Mouse (Mus musculus): ENCODE measurements around the gene Gm8298. TPM values are rescaled to one million over a fixed set of nuclear protein-coding genes. Genes with fewer than 3 reads are reported as not detected.
A peak's percentile ranks its signal among the peaks of the same experiment; 100 is the strongest.
"Not testable (repeated sequence)": the region's sequence is repeated elsewhere in the genome, so short reads cannot be mapped to it uniquely, and the experiment has no call there.

Gene Gm8298
- not detected in 2 replicates for total RNA-seq (2014; rRNA removed; ENCODE audit: low replicate concordance)
- not detected in 2 replicates for polyA plus RNA-seq (2015; fragmentation: Nextera tagmentation; extraction: Ambion mirVana)

DNA sequence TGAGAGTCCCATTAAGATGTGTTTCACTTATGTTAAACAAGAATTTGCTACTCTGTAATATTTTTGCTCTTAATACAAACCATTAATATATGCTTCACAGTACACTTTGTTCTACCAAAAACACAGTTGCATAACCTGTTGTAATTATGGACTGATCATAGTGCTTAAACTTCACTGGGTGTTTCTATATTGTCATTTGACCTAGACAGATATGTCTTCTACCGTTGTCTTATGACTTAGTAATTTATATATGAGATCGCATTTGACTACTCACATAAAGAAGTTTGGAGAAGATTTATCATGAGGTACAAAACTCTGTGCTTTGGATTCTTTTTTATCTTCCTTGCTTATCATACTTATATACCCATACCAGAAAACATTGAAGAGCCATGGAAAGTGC is at the start of gene Gm8298:
Gene Gm8298, plus strand, starts transcription at position 301 of the 400 bp plus-strand sequence.
- no peak within 1 kb of the TSS for H3K4me2 ChIP-seq (ENCODE audit: low read depth, low read length)
- 84% methylated on average over 2 of the region's 2 CpGs for WGBS
- H3K4me1 ChIP-seq (ENCODE audit: control insufficient read depth, insufficient read depth) = no peaks in the 10 kb centered on the region
- TF ChIP-seq CTCF (IDR thresholded peaks at IDR 0.05; ENCODE audit: low read depth) (no peak), EP300 (IDR thresholded peaks at IDR 0.05; ENCODE audit: low read depth) (no peak)
- no peaks in the 10 kb centered on the region for H3K36me3 ChIP-seq (replicated peaks; ENCODE audit: control insufficient read depth, insufficient read depth, low read length)
- no peak within 1 kb of the TSS for H3K9ac ChIP-seq (replicated peaks; ENCODE audit: low read depth, low read length)
- H3K27ac ChIP-seq (ENCODE audit: low read depth) = no peak within 1 kb of the TSS
- no peaks in the 10 kb centered on the region for H3K9me3 ChIP-seq (replicated peaks; ENCODE audit: control insufficient read depth, low read length)
- DNase-seq (ENCODE audit: low spot score) = no peak
- no peak for ATAC-seq (ENCODE audit: insufficient read depth, low read depth)
- no peak within 1 kb of the TSS for H3K4me3 ChIP-seq (ENCODE audit: low read depth, low read length)
- no peaks in the 10 kb centered on the region for H3K27me3 ChIP-seq (ENCODE audit: control insufficient read depth, insufficient read depth, low read length)

DNA sequence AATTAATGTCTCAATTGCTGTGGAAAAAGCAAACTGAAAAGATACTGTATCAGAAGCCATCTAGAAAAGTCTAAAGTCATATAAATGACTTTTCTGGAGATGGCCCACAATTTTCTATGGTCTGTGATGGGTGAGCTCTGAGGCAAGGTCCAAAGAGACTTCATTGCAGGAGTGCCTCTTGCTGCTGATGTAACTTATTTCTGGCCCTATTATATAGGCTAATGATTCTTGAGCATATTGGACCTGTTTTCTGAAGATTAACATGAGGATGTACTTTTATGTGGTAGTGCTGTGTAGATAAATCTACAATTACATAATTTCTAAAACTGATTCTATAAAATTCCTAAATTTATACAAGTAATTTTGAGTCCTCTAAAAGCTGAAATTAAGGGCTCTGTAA is 47.7 kb upstream of the Gm8298 start:
- no peaks in the 10 kb centered on the region for H3K4me1 ChIP-seq (ENCODE audit: control insufficient read depth, insufficient read depth)
- no peaks in the 10 kb centered on the region for H3K27me3 ChIP-seq (ENCODE audit: control insufficient read depth, insufficient read depth, low read length)
- no peak overlapping the region for H3K4me3 ChIP-seq (ENCODE audit: low read depth, low read length)
- DNase-seq (ENCODE audit: low spot score) (no peak), ATAC-seq (ENCODE audit: insufficient read depth, low read depth) (no peak)
- H3K9ac ChIP-seq (replicated peaks; ENCODE audit: low read depth, low read length) = no peak overlapping the region
- no peaks in the 10 kb centered on the region for H3K9me3 ChIP-seq (replicated peaks; ENCODE audit: control insufficient read depth, low read length)
- TF ChIP-seq EP300 (IDR thresholded peaks at IDR 0.05; ENCODE audit: low read depth) (no peak), CTCF (IDR thresholded peaks at IDR 0.05; ENCODE audit: low read depth) (no peak)
- H3K27ac ChIP-seq (ENCODE audit: low read depth) = no peak overlapping the region
- no peak overlapping the region for H3K4me2 ChIP-seq (ENCODE audit: low read depth, low read length)
- H3K36me3 ChIP-seq (replicated peaks; ENCODE audit: control insufficient read depth, insufficient read depth, low read length) = no peaks in the 10 kb centered on the region

DNA sequence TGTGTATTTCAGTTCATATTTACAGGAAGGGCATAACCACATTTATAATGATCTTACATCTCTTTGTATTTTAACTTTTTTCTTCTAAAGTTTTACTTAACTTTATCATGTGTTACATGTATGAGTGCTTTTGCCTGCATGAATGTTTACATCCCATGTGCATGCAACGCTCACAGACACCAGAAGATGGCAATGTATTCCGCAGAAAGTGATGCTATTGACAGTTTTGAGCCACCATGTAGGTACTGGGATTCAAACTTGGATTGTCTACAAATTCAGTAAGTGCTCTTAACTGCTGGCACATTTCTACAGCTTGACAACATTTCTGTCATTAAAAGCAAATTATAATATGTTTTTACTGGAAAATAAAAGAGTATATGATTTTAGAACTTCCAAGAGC is 9.9 kb downstream of the Gm8298 start:
- no peak overlapping the region for H3K4me2 ChIP-seq (ENCODE audit: low read depth, low read length)
- no peak overlapping the region for H3K27ac ChIP-seq (ENCODE audit: low read depth)
- no peaks in the 10 kb centered on the region for H3K9me3 ChIP-seq (replicated peaks; ENCODE audit: control insufficient read depth, low read length)
- no peak overlapping the region for H3K4me3 ChIP-seq (ENCODE audit: low read depth, low read length)
- ATAC-seq (ENCODE audit: insufficient read depth, low read depth) = no peak
- H3K36me3 ChIP-seq (replicated peaks; ENCODE audit: control insufficient read depth, insufficient read depth, low read length) = no peaks in the 10 kb centered on the region
- H3K4me1 ChIP-seq (ENCODE audit: control insufficient read depth, insufficient read depth) = no peaks in the 10 kb centered on the region
- peak; percentile 9 for DNase-seq (ENCODE audit: low spot score)
- no peak overlapping the region for H3K9ac ChIP-seq (replicated peaks; ENCODE audit: low read depth, low read length)
- 23% methylated on average over 2 of the region's 2 CpGs for WGBS
- TF ChIP-seq EP300 (IDR thresholded peaks at IDR 0.05; ENCODE audit: low read depth) (no peak), CTCF (IDR thresholded peaks at IDR 0.05; ENCODE audit: low read depth) (peak; percentile 75)
- no peaks in the 10 kb centered on the region for H3K27me3 ChIP-seq (ENCODE audit: control insufficient read depth, insufficient read depth, low read length)

DNA sequence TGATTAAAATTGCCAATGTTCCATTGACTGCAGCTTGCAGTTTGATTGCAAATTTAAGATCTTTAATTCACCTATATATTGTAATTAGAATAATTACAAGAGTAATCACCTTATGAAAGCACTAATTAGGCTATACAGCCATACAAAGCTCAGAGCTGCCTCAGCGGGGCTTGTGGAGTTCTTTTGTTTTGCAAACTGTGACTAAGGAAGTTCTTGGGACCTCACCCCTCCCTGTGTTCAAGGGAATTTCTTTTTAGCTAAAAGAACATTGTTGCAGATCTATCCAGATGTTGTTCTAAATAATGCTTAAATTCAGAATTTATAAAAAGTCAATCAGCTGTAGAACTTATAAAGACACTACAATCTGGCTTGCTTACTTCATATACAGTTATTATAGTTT is 16.8 kb downstream of the Gm8298 start:
- H3K9ac ChIP-seq (replicated peaks; ENCODE audit: low read depth, low read length); H3K4me1 ChIP-seq (ENCODE audit: control insufficient read depth, insufficient read depth); H3K4me2 ChIP-seq (ENCODE audit: low read depth, low read length); H3K27ac ChIP-seq (ENCODE audit: low read depth); H3K27me3 ChIP-seq (ENCODE audit: control insufficient read depth, insufficient read depth, low read length); H3K36me3 ChIP-seq (replicated peaks; ENCODE audit: control insufficient read depth, insufficient read depth, low read length); DNase-seq (ENCODE audit: low spot score); H3K9me3 ChIP-seq (replicated peaks; ENCODE audit: control insufficient read depth, low read length); H3K4me3 ChIP-seq (ENCODE audit: low read depth, low read length); ATAC-seq (ENCODE audit: insufficient read depth, low read depth): not testable (repeated sequence)
- WGBS = 37% methylated on average over 1 of the region's 1 CpGs

DNA sequence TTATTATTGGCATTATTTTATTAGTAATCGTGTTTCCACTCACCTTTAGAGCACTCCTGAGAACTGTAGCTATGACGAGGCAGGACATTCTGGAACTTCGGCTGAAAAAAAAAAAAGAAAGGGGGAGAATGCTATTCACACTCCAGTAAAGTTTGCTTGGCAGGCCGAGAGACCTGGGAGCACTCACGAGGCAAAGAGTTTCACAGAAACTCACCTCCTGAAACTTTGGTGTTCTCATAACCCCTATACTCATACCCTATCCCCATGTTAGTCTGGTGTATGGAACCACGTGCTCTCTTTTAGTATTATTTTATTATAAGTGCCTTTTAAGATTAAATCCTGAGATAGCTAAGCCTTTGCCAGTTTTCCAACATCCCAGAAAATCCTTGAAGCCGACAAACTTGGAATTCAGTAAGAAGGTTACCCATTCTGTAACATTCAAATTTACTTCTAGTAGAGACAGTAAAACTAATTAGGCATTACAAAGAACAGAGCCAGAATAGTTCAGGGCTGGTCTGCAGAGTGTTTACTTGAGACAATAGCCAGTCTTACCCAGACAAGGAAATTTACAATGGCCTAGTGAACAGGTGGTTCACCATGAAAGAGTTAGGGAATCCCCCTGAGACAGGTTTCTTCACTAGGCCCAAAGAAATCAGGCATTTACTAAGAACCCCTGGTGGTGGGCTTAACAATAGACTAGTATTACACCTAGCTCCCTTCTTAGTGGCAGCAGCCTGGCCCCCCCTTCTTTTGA is 19.1 kb downstream of the Gm8298 start:
- not testable (repeated sequence) for ATAC-seq (ENCODE audit: insufficient read depth, low read depth); H3K27me3 ChIP-seq (ENCODE audit: control insufficient read depth, insufficient read depth, low read length); H3K4me2 ChIP-seq (ENCODE audit: low read depth, low read length); H3K27ac ChIP-seq (ENCODE audit: low read depth); H3K9me3 ChIP-seq (replicated peaks; ENCODE audit: control insufficient read depth, low read length); H3K36me3 ChIP-seq (replicated peaks; ENCODE audit: control insufficient read depth, insufficient read depth, low read length); H3K4me1 ChIP-seq (ENCODE audit: control insufficient read depth, insufficient read depth); H3K9ac ChIP-seq (replicated peaks; ENCODE audit: low read depth, low read length); DNase-seq (ENCODE audit: low spot score); H3K4me3 ChIP-seq (ENCODE audit: low read depth, low read length)
- 68% methylated on average over 7 of the region's 7 CpGs for WGBS

DNA sequence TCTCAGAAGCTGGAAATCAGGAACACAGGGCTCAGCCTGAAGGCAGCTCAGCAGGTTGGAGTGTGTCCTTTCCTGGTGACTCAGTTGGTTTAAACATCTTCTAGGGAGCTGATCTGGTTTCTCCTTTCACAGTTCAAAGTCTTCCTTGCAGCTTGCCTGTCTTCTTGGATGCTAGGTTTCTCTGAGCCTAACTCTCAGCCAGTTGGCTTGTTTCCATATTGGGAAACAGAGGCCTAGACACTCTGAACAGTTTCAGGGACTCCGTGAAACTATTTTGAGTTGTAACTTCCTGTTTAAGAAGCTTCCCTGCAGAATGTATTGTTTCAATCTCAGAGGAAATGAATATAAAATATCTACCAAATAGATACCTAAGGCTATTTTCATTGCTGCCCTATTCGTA is 32.4 kb downstream of the Gm8298 start:
- DNase-seq (ENCODE audit: low spot score) (no peak), ATAC-seq (ENCODE audit: insufficient read depth, low read depth) (no peak)
- TF ChIP-seq CTCF (IDR thresholded peaks at IDR 0.05; ENCODE audit: low read depth) (no peak), EP300 (IDR thresholded peaks at IDR 0.05; ENCODE audit: low read depth) (no peak)
- Histone ChIP-seq H3K4me3 (ENCODE audit: low read depth, low read length) (no peak overlapping the region), H3K27ac (ENCODE audit: low read depth) (no peak overlapping the region), H3K9ac (replicated peaks; ENCODE audit: low read depth, low read length) (no peak overlapping the region), H3K4me2 (ENCODE audit: low read depth, low read length) (no peak overlapping the region), H3K4me1 (ENCODE audit: control insufficient read depth, insufficient read depth) (no peaks in the 10 kb centered on the region), H3K27me3 (ENCODE audit: control insufficient read depth, insufficient read depth, low read length) (no peaks in the 10 kb centered on the region), H3K36me3 (replicated peaks; ENCODE audit: control insufficient read depth, insufficient read depth, low read length) (no peaks in the 10 kb centered on the region), H3K9me3 (replicated peaks; ENCODE audit: control insufficient read depth, low read length) (no peaks in the 10 kb centered on the region)
- WGBS = 47% methylated on average over 2 of the region's 2 CpGs

Data from heart, postnatal 0 days (tissue).